16 mouse cellular contexts compared by ENCODE assay signal in genomic region chr10:21363297-21363696, GRCm38 (mm10). TPM values are rescaled to one million over a fixed set of nuclear protein-coding genes. Genes with fewer than 3 reads are reported as not detected.
"Had no signal": no experiment of that assay in that cellular context is flagged by ENCODE, and none has a peak within 500 bp of the region (broad histone marks: within the 10 kb centered on the region; RNA-seq: fewer than 3 reads in every experiment).

No protein-coding gene starts in this region.

- H3K27me3 ChIP-seq: limb, embryonic 15.5 days; liver, embryonic 12.5 days; midbrain, embryonic 12.5 days had no signal

- DNase-seq: kidney, postnatal 25 days; lung, embryonic 14.5 days; lung, postnatal 10 days; lung, postnatal 4 days; right cerebral cortex, adult 18-20 months; right cerebral cortex, postnatal 25 days; thymus, adult 18-20 months; thymus, postnatal 36 days had no signal

- H3K4me2 ChIP-seq: limb, embryonic 15.5 days; liver, embryonic 12.5 days; lung, embryonic 14.5 days; midbrain, embryonic 12.5 days had no signal

- H3K9ac ChIP-seq: limb, embryonic 15.5 days; liver, embryonic 12.5 days; lung, embryonic 14.5 days; midbrain, embryonic 12.5 days had no signal

- ATAC-seq: liver, embryonic 12.5 days had no signal

- H3K4me3 ChIP-seq: left cerebral cortex, adult 2 months; limb, embryonic 15.5 days; liver, embryonic 12.5 days; midbrain, embryonic 12.5 days had no signal

- H3K27ac ChIP-seq: left cerebral cortex, adult 2 months; limb, embryonic 15.5 days; liver, embryonic 12.5 days; midbrain, embryonic 12.5 days had no signal

- H3K4me1 ChIP-seq: limb, embryonic 15.5 days; midbrain, embryonic 12.5 days had no signal

- H3K9me3 ChIP-seq: limb, embryonic 15.5 days; liver, embryonic 12.5 days; midbrain, embryonic 12.5 days had no signal

RNA-seq across cellular contexts. Expression of gene Aldh8a1, which starts 13.8 kb away (rescaled TPM):
- total RNA-seq: megakaryocyte-erythroid progenitor cell, adult 5-6 weeks had no signal
- polyA plus RNA-seq: limb, embryonic 11.5 days; limb, embryonic 15.5 days; lung, embryonic 14.5 days; midbrain, postnatal 0 days; small intestine, adult 2 months had no signal
